Mouse (Mus musculus): ENCODE measurements around the gene Misp. TPM values are rescaled to one million over a fixed set of nuclear protein-coding genes. Genes with fewer than 3 reads are reported as not detected.

The Misp gene
- total RNA-seq, 2 experiments from 2014 or later = 0.14 to 0.45 TPM

DNA sequence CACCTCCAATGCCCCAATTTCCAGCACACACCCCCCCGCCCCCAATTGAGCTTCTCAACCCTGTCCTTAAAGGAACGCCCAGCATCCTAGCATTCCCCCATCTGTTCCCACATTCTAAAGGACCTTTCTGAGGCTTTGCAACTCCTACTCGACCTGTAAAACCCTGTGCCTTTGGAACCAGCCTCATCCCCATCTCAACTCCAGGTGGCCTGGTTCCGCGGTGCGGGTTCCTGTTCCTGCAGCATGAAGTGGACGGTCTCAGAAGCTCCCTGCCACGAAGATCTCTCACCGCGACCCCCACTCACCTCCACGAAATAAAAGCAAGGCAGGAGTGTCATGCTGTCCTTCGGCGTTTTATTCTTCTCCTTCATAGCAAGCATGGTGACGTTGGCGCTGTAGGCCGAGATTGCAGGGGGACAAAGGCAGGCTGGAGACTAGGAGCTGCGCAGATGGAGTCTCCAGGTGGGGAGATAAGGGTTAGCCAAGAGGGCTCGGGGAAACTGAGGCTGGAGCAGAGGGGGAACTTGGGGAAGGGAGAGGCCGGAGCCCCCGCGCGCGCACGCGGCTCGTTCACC lies 53.0 kb downstream of the Misp start:
- DNase-seq = no peak

GRCm38 (mm10) chr10:79874290-79874862 lies 53.6 kb downstream of the Misp start, which contains the start of the genes Prtn3 and Plppr3:
Gene Prtn3 (plus strand): TSS chr10:79874476.
Gene Plppr3 (minus strand): TSS chr10:79874634.
- no peak for DNase-seq

DNA sequence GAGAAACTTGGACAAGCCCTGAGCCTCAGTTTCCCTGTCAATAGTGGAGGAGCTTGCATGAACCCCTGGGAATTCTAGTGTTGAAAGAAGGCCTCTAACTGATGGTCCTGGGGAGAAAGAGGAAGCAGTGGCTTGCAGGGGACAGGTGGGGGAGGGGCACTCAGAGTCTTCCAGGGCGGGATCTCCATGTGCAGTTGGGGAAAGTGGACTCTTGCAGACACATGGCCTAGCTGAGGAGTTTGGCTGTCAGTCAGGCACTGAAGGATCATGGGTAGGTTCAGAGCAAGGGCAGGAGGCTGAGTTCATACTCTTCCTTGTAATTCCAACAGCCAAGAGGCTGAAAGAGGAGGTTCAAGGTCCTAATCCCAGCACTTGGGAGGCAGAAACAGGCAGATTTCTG lies 56.4 kb downstream of the Misp start:
- no peak for DNase-seq

DNA sequence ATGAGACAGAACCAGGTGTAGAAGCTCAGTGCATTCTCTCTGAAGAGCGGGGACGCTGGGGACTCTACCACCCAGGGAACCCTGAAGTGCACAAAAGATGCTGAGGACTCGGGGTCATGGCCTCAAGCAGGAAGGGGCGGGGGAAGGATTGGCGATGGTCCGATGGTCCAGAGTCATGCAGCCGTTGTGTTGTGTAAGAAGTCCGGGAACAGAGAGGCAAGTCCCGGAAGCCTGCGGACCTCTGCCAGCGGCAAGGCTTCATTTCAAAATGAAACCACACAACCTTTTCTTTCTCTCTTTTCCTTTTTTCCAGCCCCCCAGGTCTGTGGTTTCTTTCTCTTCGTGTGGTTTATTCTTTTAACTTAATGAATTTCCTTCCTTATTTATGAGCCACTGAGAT lies 57.0 kb downstream of the Misp start:
- peak; percentile 42 for DNase-seq

DNA sequence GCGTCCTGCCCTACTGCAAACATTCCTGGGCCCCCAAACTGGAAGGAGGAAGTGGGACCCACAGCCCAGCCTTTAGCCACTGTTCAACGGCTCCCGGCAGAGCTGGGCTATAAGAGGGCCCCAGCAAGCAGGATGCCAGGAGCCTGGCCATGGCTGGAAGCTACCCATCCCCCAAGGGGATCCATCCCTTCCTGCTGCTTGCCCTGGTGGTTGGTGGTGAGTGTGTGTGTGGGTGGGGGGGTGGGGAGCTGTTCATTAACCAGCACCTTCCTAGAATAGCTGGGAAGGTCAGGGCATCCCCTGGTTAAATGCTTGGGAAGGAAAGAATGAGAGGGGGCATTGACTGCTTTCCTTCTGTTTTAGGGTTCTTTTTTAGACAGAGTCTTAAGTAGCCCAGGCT lies 58.7 kb downstream of the Misp start:
- DNase-seq = no peak

Small RNA genes within 50 kb of the gene (microRNA-seq; reads per million reads assigned to microRNA genes)
- 0 reads per million in 2 experiments for gene Mir6910

Other genes starting within 250 kb of the Misp start
- gene Theg, start 233.7 kb upstream of the Misp start, total RNA-seq (2021) = not detected
- under 1 TPM; 0.10 to 0.11 TPM for gene C2cd4c, start 207.0 kb upstream of the Misp start, total RNA-seq (2021)
- gene Shc2, start 183.1 kb upstream of the Misp start, total RNA-seq (2021) = 1 to 10 TPM; 3.2 to 3.7 TPM
- gene Odf3l2, start 175.3 kb upstream of the Misp start, total RNA-seq (2021) = not detected
- gene Madcam1, start 156.4 kb upstream of the Misp start, total RNA-seq (2021) = under 1 TPM; 0.36 to 0.67 TPM
- gene Tpgs1, start 151.6 kb upstream of the Misp start, total RNA-seq (2021) = 10 to 100 TPM; 18.8 to 20.3 TPM
- 100 to 1,000 TPM; 134 to 145 TPM for gene Cdc34, start 138.8 kb upstream of the Misp start, total RNA-seq (2021)
- 1 to 10 TPM; 2.9 to 3.7 TPM for gene Gzmm, start 132.0 kb upstream of the Misp start, total RNA-seq (2021)
- gene Bsg, start 116.5 kb upstream of the Misp start, total RNA-seq (2021) = 100 to 1,000 TPM; 793 to 876 TPM
- 1 to 10 TPM; 7.6 to 9.5 TPM for gene Hcn2, start 104.4 kb upstream of the Misp start, total RNA-seq (2021)
- gene Polrmt, start 74.4 kb upstream of the Misp start, total RNA-seq (2021) = 10 to 100 TPM; 35.4 to 39.6 TPM
- gene Fgf22, start 65.9 kb upstream of the Misp start, total RNA-seq (2021) = not detected
- 10 to 100 TPM; 40.3 to 45.9 TPM for gene Rnf126, start 54.0 kb upstream of the Misp start, total RNA-seq (2021)
- 10 to 100 TPM; 10.3 TPM for gene Fstl3, start 43.7 kb upstream of the Misp start, total RNA-seq (2021)
- not detected for gene Prss57, start 30.0 kb upstream of the Misp start, total RNA-seq (2021)
- 10 to 100 TPM; 78.5 to 88.6 TPM for gene Palm, start 27.4 kb upstream of the Misp start, total RNA-seq (2021)
- gene Ptbp1, start 33.4 kb downstream of the Misp start, total RNA-seq (2021) = 100 to 1,000 TPM; 167 to 182 TPM
- not detected for gene Prtn3, start 53.5 kb downstream of the Misp start, total RNA-seq (2021)
- gene Plppr3, start 53.6 kb downstream of the Misp start, total RNA-seq (2021) = 1 to 10 TPM; 2.5 to 2.9 TPM
- gene Elane, start 65.3 kb downstream of the Misp start, total RNA-seq (2021) = not detected
- under 1 TPM in 1 of 2 experiments, not detected in 1; 0.38 TPM for gene Cfd, start 69.9 kb downstream of the Misp start, total RNA-seq (2021)
- 10 to 100 TPM; 67.1 to 68.2 TPM for gene Med16, start 87.9 kb downstream of the Misp start, total RNA-seq (2021)
- not detected for gene Gm26602, start 89.9 kb downstream of the Misp start, total RNA-seq (2021)
- under 1 TPM; 0.25 to 0.33 TPM for gene Kiss1r, start 96.0 kb downstream of the Misp start, total RNA-seq (2021)
- gene R3hdm4, start 100.2 kb downstream of the Misp start, total RNA-seq (2021) = 100 to 1,000 TPM in 1 of 2 experiments, 10 to 100 TPM in 1; 91.0 to 100 TPM
- 1 to 10 TPM; 4.2 to 4.3 TPM for gene Arid3a, start 106.1 kb downstream of the Misp start, total RNA-seq (2021)
- 10 to 100 TPM; 25.5 to 28.5 TPM for gene Wdr18, start 139.2 kb downstream of the Misp start, total RNA-seq (2021)
- gene Grin3b, start 149.7 kb downstream of the Misp start, total RNA-seq (2021) = under 1 TPM in 1 of 2 experiments, not detected in 1; 0.21 TPM
- gene Tmem259, start 163.3 kb downstream of the Misp start, total RNA-seq (2021) = 100 to 1,000 TPM; 117 to 120 TPM
- gene Cnn2, start 167.6 kb downstream of the Misp start, total RNA-seq (2021) = 100 to 1,000 TPM; 109 to 113 TPM
- 1 to 10 TPM; 6.9 to 8.1 TPM for gene Abca7, start 175.5 kb downstream of the Misp start, total RNA-seq (2021)
- gene Arhgap45, start 195.7 kb downstream of the Misp start, total RNA-seq (2021) = 1 to 10 TPM; 4.0 to 4.1 TPM
- gene Polr2e, start 218.8 kb downstream of the Misp start, total RNA-seq (2021) = 10 to 100 TPM; 66.6 to 70.7 TPM
- 100 to 1,000 TPM; 450 to 489 TPM for gene Gpx4, start 226.2 kb downstream of the Misp start, total RNA-seq (2021)

Data from heart, postnatal 4 days (tissue).